In genomic region chr11:75963730-75964475, GRCm38 (mm10) we compare ENCODE assay signal across 12 mouse cellular contexts. TPM values are rescaled to one million over a fixed set of nuclear protein-coding genes. Genes with fewer than 3 reads are reported as not detected.
DNase-seq lines count a peak whose midpoint lies in the region; ATAC-seq lines count a peak whose summit lies in the region.
"Had no signal": no experiment of that assay in that cellular context is flagged by ENCODE, and none has a peak within 500 bp of the region (broad histone marks: within the 10 kb centered on the region; RNA-seq: fewer than 3 reads in every experiment).

No protein-coding gene starts in this region.

- H3K4me3 ChIP-seq in forebrain, embryonic 13.5 days = no peak overlapping the region
- H3K4me3 ChIP-seq in midbrain, embryonic 10.5 days = peak overlapping the region; percentile 18
- H3K4me3 ChIP-seq: erythroblast, embryonic 14.5 days had no signal

- no peak overlapping the region; the same call in 1 of the 2 replicates for H3K9ac ChIP-seq in forebrain, embryonic 13.5 days

- H3K4me2 ChIP-seq in forebrain, embryonic 13.5 days = peak overlapping the region; percentile 23

- H3K27ac ChIP-seq in forebrain, embryonic 13.5 days = peak overlapping the region; percentile 57
- peak overlapping the region; percentile 84 for H3K27ac ChIP-seq in midbrain, embryonic 10.5 days (replicated peaks)

- peaks cover 10% of the 10 kb centered on the region for H3K27me3 ChIP-seq in forebrain, embryonic 13.5 days
- H3K27me3 ChIP-seq in midbrain, embryonic 10.5 days (ENCODE audit: low read depth, poor library complexity, severe bottlenecking) = peaks cover 60% of the 10 kb centered on the region

- H3K9me3 ChIP-seq in forebrain, embryonic 13.5 days (replicated peaks) = no peaks in the 10 kb centered on the region
- no peaks in the 10 kb centered on the region for H3K9me3 ChIP-seq in midbrain, embryonic 10.5 days (replicated peaks)

- peak; percentile 44; the same call in 1 of the 2 replicates for ATAC-seq in forebrain, embryonic 13.5 days
- no peak for ATAC-seq in granulocyte monocyte progenitor cell, adult 5-6 weeks (replicated peaks; ENCODE audit: poor library complexity, severe bottlenecking)

- no peaks in the 10 kb centered on the region for H3K36me3 ChIP-seq in forebrain, embryonic 13.5 days (ENCODE audit: poor library complexity, severe bottlenecking)
- no peaks in the 10 kb centered on the region for H3K36me3 ChIP-seq in midbrain, embryonic 10.5 days

- peaks cover 50% of the 10 kb centered on the region for H3K4me1 ChIP-seq in forebrain, embryonic 13.5 days
- peaks cover 66% of the 10 kb centered on the region for H3K4me1 ChIP-seq in midbrain, embryonic 10.5 days

- WGBS in forebrain, embryonic 13.5 days = 10% methylated on average over 11 of the region's 11 CpGs
- 17% methylated on average over 11 of the region's 11 CpGs for WGBS in midbrain, embryonic 10.5 days

- peak; percentile 85 to 88 for DNase-seq in cerebellum, postnatal 10 days
- DNase-seq in cerebellum, adult 9-10 months = no peak
- DNase-seq in R1 (ENCODE audit: low read depth, low spot score) = peak; percentile 80
- peak; percentile 70 for DNase-seq in midbrain, embryonic 10.5 days (ENCODE audit: low spot score)
- DNase-seq in frontal cortex, postnatal 25 days (ENCODE audit: low spot score in 2 of 2) = no peak
- DNase-seq in kidney, adult 18-20 months = no peak

RNA-seq across cellular contexts. Expression of gene Rph3al, which starts 25.7 kb away (rescaled TPM):
- polyA plus RNA-seq in forebrain, embryonic 13.5 days (2015; fragmentation: Nextera tagmentation; extraction: Ambion mirVana) = 1.1 and 1.3 TPM in 2 replicates
- 1.1 TPM in 2 replicates for polyA plus RNA-seq in midbrain, embryonic 10.5 days (2016; fragmentation: Nextera tagmentation; extraction: Ambion mirVana)
- total RNA-seq in granulocyte monocyte progenitor cell, adult 5-6 weeks (2014; fragmentation: Nextera tagmentation) = 0.28 TPM in 1 of 2 replicates, not detected in the other
- total RNA-seq in granulocyte monocyte progenitor cell, adult 5-6 weeks (2017) = not detected in 2 replicates
- polyA plus RNA-seq: erythroblast, embryonic 14.5 days had no signal

RNA-seq across cellular contexts. Expression of gene 1700016K19Rik, which starts 35.8 kb away (rescaled TPM):
- 1.5 and 1.9 TPM in 2 replicates for polyA plus RNA-seq in forebrain, embryonic 13.5 days (2015; fragmentation: Nextera tagmentation; extraction: Ambion mirVana)
- polyA plus RNA-seq in midbrain, embryonic 10.5 days (2016; fragmentation: Nextera tagmentation; extraction: Ambion mirVana) = 0.12 TPM in 1 of 2 replicates, not detected in the other
- total RNA-seq in granulocyte monocyte progenitor cell, adult 5-6 weeks (2014; fragmentation: Nextera tagmentation) = not detected in 2 replicates
- total RNA-seq in granulocyte monocyte progenitor cell, adult 5-6 weeks (2017) = not detected in 2 replicates
- total RNA-seq: adrenal gland, adult 18-20 months; megakaryocyte-erythroid progenitor cell, adult 5-6 weeks had no signal
- polyA plus RNA-seq: C2C12; erythroblast, embryonic 14.5 days had no signal

Comparison
In these comparisons a context has a peak if more than half of its experiments do, and no peak if none do; other contexts are left out.
1. DNase-seq: peak in cerebellum, postnatal 10 days (2 of 2), R1 (single experiment) and midbrain, embryonic 10.5 days (single experiment); none in cerebellum, adult 9-10 months (single experiment), frontal cortex, postnatal 25 days (0 of 2) and kidney, adult 18-20 months (single experiment).